Mouse (Mus musculus) gastrocnemius, postnatal 36 days (tissue): ENCODE data around the gene Tlk2. TPM values are rescaled to one million over a fixed set of nuclear protein-coding genes. Genes with fewer than 3 reads are reported as not detected.

ENCODE experiments used
- DNase-seq, 2 experiments: peaks; one replicate each; pipeline ENCODE4 v3.0.0; 2022
- intact Hi-C: fragments of 180-260 bp; cut with DNase I; formaldehyde crosslinking; loops from one replicate; pipeline ENCODE4 v1.15.1; 2025
- total RNA-seq, 2 experiments: library from RNA; stranded (reverse); gene quantifications; 2 replicates each; pipeline ENCODE4 v1.2.3; 2021

Gene Tlk2
- total RNA-seq, 2 experiments from 2014 or later: 37.4 to 41.1 TPM

DNA sequence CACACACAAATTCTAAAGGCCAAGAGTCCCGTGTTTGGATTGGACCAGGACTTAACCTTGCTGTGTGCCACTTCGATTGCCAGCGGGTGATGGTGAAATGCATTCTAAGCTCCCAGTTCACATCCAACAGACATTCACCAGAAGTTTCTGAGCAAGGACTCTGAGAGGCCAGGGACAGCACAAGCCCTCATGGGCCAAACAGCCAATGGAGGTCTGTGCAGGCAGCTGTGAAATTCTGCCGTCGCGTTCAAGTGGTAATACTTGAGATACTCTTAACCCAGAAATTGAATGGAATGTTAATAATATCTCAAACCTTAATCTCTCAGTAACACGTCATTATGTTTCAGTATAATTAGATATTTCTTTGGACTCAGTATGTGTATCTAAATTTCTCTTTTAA, 131.6 kb downstream of the Tlk2 start:
- DNase-seq: no peak
- intact Hi-C loops: no loop called here

DNA sequence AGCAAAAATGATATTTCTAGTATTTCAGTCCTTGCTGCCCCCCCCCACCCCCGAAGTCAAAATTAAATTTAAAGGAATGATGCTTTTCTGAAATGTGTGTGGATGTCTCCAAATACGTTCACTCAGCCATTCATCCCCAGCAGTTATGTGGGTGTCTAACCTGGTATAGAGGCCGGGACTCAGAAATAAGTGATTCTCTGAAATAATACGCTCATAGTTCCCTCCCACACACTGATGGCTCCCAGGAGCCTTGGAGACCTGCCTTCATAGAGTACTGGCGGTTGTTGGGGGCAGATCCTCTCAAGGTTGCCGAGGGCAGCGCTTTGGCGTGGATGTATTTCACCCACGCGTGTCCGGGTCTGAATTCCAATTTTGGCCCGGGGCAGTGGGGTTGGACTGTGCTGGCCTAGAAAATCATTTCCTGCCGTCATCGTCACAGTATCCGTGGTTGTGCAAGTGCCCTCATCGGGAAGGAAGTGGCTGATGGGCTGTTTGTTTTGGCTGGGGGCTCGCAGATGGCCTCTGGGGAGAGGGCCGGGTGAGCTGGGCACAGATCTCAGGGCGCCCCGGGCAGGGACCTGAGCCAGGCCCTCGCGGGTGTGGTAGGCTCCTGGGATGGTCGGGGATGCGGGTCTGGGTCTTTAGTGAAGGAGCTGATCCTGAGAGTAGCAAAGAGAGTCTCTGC, 132.8 kb downstream of the Tlk2 start:
- peak; percentile 57 to 58 for DNase-seq
- intact Hi-C loops: no loop called here

DNA sequence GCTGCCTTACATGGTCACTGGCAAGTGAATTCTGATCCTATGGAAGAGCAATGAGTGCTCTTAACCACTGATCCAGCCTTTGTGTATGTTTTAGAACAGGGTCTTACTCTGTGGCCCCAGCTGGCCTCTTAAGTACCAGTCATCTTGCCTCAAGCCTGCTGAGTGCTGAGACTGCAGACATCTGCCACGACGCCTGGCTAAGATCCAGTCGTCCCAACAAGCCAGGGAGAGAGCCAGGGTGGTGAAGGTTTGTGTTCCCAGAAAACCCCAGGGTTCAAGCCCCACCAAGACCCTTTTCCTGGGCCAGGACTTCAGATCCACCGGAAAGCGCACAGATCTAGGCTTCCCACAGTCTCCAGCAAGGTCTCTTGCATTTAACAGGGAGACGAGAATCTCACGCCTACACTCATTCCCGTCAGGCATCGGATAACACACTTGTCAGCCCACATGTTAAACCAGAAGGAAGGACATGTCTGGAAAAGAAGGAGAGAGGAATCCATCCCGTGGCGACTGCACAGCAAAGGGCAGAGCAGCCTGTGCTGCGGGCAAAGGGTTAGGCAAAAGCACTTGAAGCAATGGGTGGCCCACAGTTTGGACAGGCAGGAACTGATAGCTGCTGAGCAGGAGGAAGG, 133.8 kb downstream of the Tlk2 start:
- intact Hi-C loops: no loop called here
- no peak for DNase-seq

GRCm38 (mm10) chr11:105312972-105313632, 134.5 kb downstream of the Tlk2 start:
- peak; percentile 54 to 63 for DNase-seq
- intact Hi-C loops: no loop called here

GRCm38 (mm10) chr11:105313633-105314014, 135.0 kb downstream of the Tlk2 start:
- DNase-seq: no peak
- intact Hi-C loops: no loop called here

- no peak for DNase-seq
- intact Hi-C loops: loop anchor here (5.0 kb wide), 1 partner anchor 38 kb away; no protein-coding TSS in a partner anchor
Measured at GRCm38 (mm10) chr11:105315296-105315695, 136.7 kb downstream of the Tlk2 start.

GRCm38 (mm10) chr11:105316121-105316520, 137.5 kb downstream of the Tlk2 start:
- DNase-seq: no peak
- intact Hi-C loops: loop anchor here (5.0 kb wide), 1 partner anchor 39 kb away; no protein-coding TSS in a partner anchor

DNA sequence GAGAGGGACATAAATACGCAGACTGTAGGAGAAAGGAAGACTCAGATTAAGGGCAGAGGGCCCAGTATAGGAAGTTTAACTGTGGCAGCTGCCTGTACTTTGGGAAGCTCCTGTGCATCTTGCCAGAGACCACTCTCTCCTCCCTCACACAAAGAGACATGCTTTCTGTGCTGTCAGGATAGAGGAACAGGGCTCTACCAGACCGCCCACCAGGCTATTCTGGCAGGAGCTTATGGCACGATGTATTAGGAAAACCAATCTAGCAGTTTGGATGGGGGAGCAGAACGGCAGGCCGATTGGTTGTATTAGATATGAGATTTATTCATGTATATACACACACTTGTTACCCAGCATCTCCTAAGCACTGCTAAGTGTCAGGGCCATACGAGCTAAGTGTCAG, 139.2 kb downstream of the Tlk2 start:
- DNase-seq: no peak
- intact Hi-C loops: loop anchor here (5.0 kb wide), 1 partner anchor 40 kb away; no protein-coding TSS in a partner anchor

DNA sequence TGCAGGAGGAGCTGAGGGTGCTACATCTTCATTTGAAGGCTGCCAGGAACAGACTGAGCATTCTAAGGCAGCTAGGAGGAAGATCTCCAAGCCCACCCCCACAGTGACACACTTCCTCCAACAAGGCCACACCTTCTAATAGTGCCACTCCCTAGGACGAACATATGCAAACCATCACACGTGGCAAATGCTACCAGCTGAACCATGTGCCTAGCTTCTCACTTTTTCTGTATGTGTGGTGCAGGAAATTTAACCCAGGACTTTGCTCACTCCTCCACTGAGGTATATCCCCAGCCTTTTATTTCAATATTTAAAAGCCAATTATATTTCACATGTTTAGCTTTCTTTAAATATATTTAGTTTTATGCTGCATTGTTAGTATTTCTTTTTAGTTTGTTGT, 142.5 kb downstream of the Tlk2 start:
- intact Hi-C loops: no loop called here
- DNase-seq: no peak

DNA sequence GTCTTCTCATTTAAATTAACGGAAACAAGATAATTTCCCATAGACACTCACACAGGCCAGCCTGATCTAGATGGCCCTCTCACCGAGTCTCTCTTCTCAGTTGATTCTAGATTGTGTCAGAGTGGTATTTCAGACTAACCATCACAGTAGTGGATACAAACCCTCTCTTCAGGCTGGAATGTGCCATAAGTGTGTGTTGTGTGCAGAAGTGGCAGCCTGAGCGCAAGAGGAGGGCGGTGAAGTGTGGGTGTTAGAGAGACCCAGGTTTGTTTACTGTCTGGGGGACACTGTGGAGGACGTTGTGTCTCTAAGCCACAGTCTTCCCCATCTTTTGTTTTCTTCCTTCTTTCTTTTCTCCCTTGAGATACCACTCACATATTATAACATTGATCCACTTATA, 144.9 kb downstream of the Tlk2 start:
- intact Hi-C loops: no loop called here
- no peak for DNase-seq

DNA sequence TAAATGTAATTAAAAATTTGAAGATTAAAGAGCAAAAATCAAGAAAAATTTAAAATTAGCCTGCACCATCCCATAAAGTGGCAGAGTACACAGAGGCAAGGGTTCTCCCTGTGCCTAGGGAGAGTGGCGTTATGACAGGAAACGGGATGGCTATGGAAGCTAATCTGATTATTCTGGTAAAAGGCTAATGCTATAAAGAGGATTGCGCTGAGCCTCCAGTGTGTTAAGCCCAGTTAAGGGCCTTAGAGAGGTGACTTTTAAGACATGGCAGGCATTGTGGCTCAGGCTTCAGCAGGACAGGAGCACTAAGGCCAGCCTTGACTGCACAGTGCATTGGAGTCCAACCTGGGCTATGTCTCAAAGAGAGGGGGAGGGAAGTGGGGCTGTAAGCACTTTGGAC, 148.5 kb downstream of the Tlk2 start:
- intact Hi-C loops: no loop called here
- DNase-seq: no peak

DNA sequence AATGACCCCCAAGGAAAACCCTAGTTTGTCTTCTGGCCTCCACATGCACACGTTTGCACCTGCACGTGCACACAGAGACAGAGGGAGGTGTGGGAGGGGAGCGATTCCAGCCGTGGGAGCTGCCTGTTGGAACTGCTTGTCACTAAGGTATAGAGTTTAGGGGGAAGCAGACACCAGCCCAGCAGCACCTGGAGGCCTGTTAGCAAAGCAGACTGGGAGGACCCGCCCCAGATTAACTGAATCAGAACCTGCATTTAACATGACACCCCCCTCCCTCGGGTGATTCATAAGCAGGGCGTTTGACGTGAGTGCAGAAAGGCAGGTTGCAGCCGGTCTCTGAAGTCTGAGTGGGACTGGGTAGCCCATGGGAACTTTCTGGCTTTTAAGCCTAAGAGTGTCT, 151.4 kb downstream of the Tlk2 start:
- DNase-seq: no peak
- intact Hi-C loops: loop anchor here (10.0 kb wide), 2 partner anchors 205 to 695 kb away; partner anchors contain the start of gene Mettl2

GRCm38 (mm10) chr11:105331129-105331528, 152.5 kb downstream of the Tlk2 start:
- intact Hi-C loops: loop anchor here (10.0 kb wide), 2 partner anchors 206 to 694 kb away; partner anchors contain the start of gene Mettl2
- no peak for DNase-seq

DNA sequence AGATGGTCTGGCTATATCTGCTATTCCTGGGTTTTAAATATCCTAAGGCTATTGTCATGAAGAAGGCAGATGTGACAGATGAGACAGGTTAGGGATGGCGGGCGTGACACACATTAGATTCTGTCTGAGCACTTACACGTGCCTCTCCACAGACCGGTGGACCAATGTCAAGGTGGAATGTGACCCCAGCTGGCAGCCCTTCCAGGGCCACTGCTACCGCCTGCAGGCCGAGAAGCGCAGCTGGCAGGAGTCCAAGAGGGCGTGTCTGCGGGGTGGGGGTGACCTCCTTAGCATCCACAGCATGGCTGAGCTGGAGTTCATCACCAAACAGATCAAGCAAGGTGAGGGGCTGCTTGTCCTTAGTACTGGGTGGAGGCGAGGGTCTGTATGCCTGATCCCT, 153.1 kb downstream of the Tlk2 start:
- peak; percentile 66 to 69 for DNase-seq
- intact Hi-C loops: loop anchor here (10.0 kb wide), 2 partner anchors 207 to 693 kb away; partner anchors contain the start of gene Mettl2

DNA sequence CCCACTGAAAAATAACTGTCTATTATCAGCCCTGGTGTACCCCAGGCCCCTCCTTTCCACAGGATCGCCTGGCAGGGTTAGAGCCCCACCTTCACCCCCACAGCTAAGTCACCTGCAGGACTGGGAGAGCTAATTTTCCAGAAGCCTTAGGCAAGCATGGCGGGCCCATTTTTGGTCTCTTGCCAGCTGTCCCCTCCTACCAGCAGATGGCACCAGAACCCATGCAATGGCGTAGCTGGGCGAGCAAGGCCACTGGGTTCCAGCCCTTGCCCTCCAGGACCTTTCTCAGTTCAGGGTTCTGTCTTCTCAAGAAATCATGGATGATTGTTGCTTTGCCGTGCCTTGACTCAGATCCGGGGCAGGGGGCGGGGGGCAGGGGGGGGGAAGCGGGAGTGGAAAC, 153.9 kb downstream of the Tlk2 start:
- intact Hi-C loops: loop anchor here (10.0 kb wide), 2 partner anchors 208 to 692 kb away; partner anchors contain the start of gene Mettl2
- DNase-seq: peak in 1 of 2 experiments; percentile 43

Other genes with a start within 250 kb of the Tlk2 start
- gene Efcab3, start 115.2 kb upstream of the Tlk2 start, total RNA-seq: not detected
- gene Mettl2, start 52.4 kb upstream of the Tlk2 start, total RNA-seq: 1 to 10 TPM; 6.0 to 8.4 TPM
- gene Gm10842, start 31.9 kb upstream of the Tlk2 start, total RNA-seq: not detected
- 10 to 100 TPM; 12.9 to 16.0 TPM for gene Mrc2, start 113.8 kb downstream of the Tlk2 start, total RNA-seq